Mouse (Mus musculus) layer of hippocampus, adult 11-12 months (tissue): ENCODE results near the gene Cars.
"Not testable (repeated sequence)": the region's sequence is repeated elsewhere in the genome, so short reads cannot be mapped to it uniquely, and the experiment has no call there.

ENCODE experiments used
- DNase-seq: peaks from one replicate; pipeline ENCODE4 v3.0.0; 2022; ENCODE audit warnings: low spot score

The Cars gene

GRCm38 (mm10) chr7:143599428-143600230 is at the start of gene Cars:
Gene Cars (minus strand): TSS chr7:143600090.
- peak; percentile 94 for DNase-seq

GRCm38 (mm10) chr7:143649034-143649768 is 49.3 kb upstream of the Cars start, which contains the start of gene Tnfrsf22:
Gene Tnfrsf22 (minus strand): TSS chr7:143649661.
- peak; percentile 80 for DNase-seq

GRCm38 (mm10) chr7:143643949-143644348 is 44.1 kb upstream of the Cars start:
- DNase-seq = not testable (repeated sequence)

- DNase-seq = no peak
Observed at GRCm38 (mm10) chr7:143636674-143637073, 36.8 kb upstream of the Cars start.

GRCm38 (mm10) chr7:143631503-143631902 is 31.6 kb upstream of the Cars start:
- no peak for DNase-seq

GRCm38 (mm10) chr7:143629501-143629900 is 29.6 kb upstream of the Cars start:
- no peak for DNase-seq

GRCm38 (mm10) chr7:143628540-143628939 is 28.6 kb upstream of the Cars start, which contains the start of gene Tnfrsf26:
Gene Tnfrsf26 (minus strand): TSS chr7:143628722.
- DNase-seq = no peak

GRCm38 (mm10) chr7:143627555-143628286 is 27.8 kb upstream of the Cars start:
- DNase-seq = no peak

GRCm38 (mm10) chr7:143626178-143626577 is 26.3 kb upstream of the Cars start:
- DNase-seq = no peak

- DNase-seq = no peak
Observed at GRCm38 (mm10) chr7:143625151-143625550, 25.3 kb upstream of the Cars start.

- no peak for DNase-seq
Observed at GRCm38 (mm10) chr7:143624561-143624960, 24.7 kb upstream of the Cars start.

GRCm38 (mm10) chr7:143620951-143621350 is 21.1 kb upstream of the Cars start:
- no peak for DNase-seq

GRCm38 (mm10) chr7:143614404-143615135 is 14.7 kb upstream of the Cars start:
- no peak for DNase-seq

- no peak for DNase-seq
Observed at GRCm38 (mm10) chr7:143612215-143612614, 12.3 kb upstream of the Cars start.

- no peak for DNase-seq
Observed at GRCm38 (mm10) chr7:143605321-143605720, 5.4 kb upstream of the Cars start.

GRCm38 (mm10) chr7:143604889-143605288 is 5.0 kb upstream of the Cars start:
- no peak for DNase-seq

- no peak for DNase-seq
Observed at GRCm38 (mm10) chr7:143601705-143602104, 1.8 kb upstream of the Cars start.

- no peak for DNase-seq
Observed at GRCm38 (mm10) chr7:143600231-143600740, 396 bp upstream of the Cars start.

GRCm38 (mm10) chr7:143594865-143595264 is 5.0 kb downstream of the Cars start:
- DNase-seq = no peak

GRCm38 (mm10) chr7:143592255-143592654 is 7.6 kb downstream of the Cars start:
- DNase-seq = no peak

- no peak for DNase-seq
Observed at GRCm38 (mm10) chr7:143588006-143588405, 11.9 kb downstream of the Cars start.
